Mouse (Mus musculus): ENCODE measurements around the gene Slc10a2.
"Not testable (repeated sequence)": the region's sequence is repeated elsewhere in the genome, so short reads cannot be mapped to it uniquely, and the experiment has no call there.

Gene Slc10a2

DNA sequence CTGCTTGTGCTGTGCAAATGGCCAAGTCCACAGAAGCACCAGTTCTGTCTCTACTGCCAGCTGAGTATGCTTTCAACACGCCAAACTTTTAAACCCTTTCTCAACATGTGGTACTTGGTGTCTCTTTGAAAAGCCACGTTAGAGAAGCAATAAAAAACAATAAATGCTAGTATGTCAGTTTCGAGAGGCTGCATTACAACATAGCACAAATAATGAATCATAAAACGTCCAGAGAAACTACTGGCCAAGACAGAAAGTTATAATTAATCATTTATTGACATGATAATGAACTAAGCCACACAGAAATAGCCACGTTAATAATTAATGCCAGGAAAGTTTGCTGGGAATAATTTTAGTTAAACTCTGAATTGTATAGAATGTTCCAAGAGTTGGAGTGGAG, at the start of gene Slc10a2:
Gene Slc10a2 (minus strand): TSS at position 166 of the 400 bp plus-strand sequence.
- DNase-seq (ENCODE audit: low spot score): no peak

DNA sequence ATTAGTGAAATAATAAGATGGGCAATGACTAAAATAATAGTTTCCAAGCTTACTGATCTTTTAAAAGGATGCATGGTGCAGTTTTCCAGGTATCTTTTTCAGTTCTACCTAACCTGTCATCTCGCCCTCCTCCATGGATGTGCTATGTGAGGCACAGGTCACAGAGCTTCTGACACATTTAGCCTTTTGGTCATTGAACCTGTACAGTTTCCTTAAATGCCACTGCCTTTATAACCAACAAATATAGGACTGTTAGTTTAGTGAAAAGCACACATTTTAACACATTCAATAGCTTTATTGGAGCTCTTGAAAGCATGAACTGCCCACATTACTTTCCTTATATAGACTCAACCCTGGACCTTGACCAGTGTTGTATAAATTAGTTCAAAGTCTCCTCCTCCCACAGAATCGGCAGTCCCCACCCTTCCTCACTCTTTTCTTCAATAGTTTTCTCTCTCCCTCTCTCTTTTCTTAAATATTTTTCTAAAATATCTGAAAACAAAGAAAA, 24.2 kb upstream of the Slc10a2 start:
- DNase-seq (ENCODE audit: low spot score): no peak

DNA sequence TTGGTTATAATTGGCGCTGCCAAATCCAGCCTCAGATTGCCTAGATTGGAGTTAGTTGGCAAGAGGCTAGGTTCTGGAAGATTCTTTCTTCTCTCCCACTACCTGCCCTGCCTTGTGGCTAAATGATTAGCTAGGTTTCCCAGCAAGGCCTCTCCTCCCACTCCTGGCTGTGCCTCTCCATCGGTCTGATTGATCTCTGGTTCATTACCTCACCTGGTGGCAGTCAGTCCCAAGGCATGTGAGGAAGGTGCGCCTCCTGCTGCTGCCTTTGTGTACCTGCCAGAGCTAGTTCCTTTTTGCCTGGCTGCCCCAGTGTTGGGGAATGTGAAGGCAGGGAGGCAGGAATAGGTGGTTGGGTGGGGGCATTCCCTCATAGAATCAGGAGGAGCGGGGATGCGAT, 1.7 kb upstream of the Slc10a2 start:
- DNase-seq (ENCODE audit: low spot score): no peak

DNA sequence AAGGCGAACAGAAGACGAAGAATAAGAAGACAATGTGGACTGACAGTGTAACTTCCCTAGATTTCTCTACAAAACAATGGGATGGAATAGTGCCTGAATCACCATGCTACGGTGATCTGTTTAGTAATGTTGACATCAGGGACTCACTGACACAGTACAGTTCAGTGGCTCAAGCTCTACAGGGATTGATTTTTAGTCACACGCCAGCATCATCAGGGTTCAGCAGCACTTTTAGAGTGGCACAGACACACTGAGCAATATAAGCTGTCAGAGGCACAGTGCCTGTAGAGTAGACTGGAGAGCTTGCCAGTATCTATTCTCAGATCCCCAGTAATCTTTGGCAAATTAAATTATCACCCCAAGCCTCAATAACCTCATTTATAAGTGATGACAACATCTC, 9.8 kb downstream of the Slc10a2 start:
- DNase-seq (ENCODE audit: low spot score): no peak

GRCm38 (mm10) chr8:5093991-5094390, 11.2 kb downstream of the Slc10a2 start:
- not testable (repeated sequence) for DNase-seq (ENCODE audit: low spot score)

DNA sequence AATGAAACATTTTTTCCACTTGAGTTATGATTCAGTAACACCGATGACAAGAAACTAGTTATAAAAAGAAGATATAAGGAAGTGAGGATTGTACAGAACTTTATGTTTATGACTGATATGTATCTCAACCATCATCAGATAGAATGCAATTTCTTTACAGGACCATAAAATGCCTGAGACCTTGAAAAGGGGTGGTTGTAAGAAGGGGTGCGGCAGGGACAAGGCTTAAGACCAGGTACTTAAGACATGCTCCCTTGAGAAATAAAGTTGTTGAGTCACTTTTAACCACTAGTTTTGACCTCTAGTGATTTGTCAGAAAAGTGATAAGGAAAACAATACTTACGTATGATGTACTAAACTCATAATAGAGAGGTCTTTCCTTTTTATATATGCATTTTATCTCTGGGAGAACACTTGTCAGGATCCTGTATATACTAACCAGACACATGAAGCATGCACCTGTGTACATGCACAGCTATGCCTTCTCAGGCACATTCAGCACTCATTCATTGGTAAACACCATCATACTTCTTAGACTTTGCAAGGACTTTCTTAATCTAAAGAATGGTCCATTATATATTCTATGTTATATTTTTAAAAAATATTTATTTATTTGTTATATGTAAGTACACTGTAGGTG, 31.4 kb downstream of the Slc10a2 start:
- DNase-seq (ENCODE audit: low spot score): no peak

GRCm38 (mm10) chr8:5058888-5059287, 46.3 kb downstream of the Slc10a2 start:
- no peak for DNase-seq (ENCODE audit: low spot score)

- not testable (repeated sequence) for DNase-seq (ENCODE audit: low spot score)
Observed at GRCm38 (mm10) chr8:5044361-5044900, 60.7 kb downstream of the Slc10a2 start.

DNA sequence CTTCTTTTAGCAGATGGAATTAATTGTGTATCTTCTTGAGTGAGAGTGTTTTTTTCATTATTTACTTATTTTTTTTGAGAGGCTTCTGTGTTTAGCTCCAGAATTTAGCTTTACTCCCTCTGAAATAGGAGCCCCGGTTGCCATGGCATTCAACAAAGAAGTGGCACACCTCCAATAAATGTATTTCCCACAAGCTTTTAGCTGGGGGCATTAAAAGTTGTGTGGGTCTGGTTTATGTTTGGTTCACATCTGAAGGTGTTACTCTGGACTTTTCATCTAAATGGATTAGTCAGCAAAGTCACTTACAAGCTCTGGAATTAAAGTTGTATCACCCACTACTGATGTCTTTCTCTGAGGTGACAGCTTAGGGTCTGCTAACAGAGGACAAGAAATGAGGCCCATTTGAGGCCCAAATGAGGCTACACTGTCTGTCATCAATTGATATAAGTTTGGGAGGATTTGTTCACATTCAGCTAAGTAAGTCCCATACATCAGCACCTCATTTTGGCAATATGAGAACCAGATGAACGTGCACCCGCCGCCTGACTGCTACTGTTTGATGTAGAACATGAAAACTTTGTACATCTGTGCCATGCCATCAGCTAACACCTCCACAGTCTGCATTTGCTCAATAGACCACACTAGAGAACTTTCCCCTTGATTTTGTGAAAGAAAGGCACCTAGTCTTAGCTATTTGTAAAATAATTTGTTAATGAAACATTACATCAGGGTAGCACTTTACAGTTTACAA, 66.2 kb downstream of the Slc10a2 start:
- no peak for DNase-seq (ENCODE audit: low spot score)
